Mouse (Mus musculus) testis, adult 2 months (tissue): ENCODE results near the gene Tshz3.

Experiments
- CTCF ChIP-seq: fragments of 200-500 bp; IDR thresholded peaks from 2 replicates; pipeline ENCODE4 v1.5.1; 2012; ENCODE audit warnings: low read depth, mild to moderate bottlenecking, inconsistent platforms, low read length, moderate library complexity; ENCODE audit not compliant: control insufficient read depth, insufficient read depth, insufficient replicate concordance
- POLR2A ChIP-seq: fragments of 200-500 bp; IDR thresholded peaks from 2 replicates; pipeline ENCODE4 v1.6.1; 2012; ENCODE audit warnings: low read depth, mild to moderate bottlenecking, inconsistent platforms, low read length, moderate library complexity; ENCODE audit not compliant: control insufficient read depth

- TF ChIP-seq POLR2A = no peak
- TF ChIP-seq CTCF = no peak
Observed at GRCm38 (mm10) chr7:36659265-36659664, 38.7 kb upstream of the Tshz3 start.
